Mouse (Mus musculus) forebrain, embryonic 11.5 days (tissue): Measurements from ENCODE around the gene Gak. TPM values are rescaled to one million over a fixed set of nuclear protein-coding genes. Genes with fewer than 3 reads are reported as not detected.
A peak's percentile ranks its signal among the peaks of the same experiment; 100 is the strongest.

Source experiments
- ATAC-seq: fragments of 200-750 bp; cut with Nextera tagmentation; replicated peaks from 2 replicates; pipeline ENCODE4 v1.8.0; 2017; ENCODE audit warnings: moderate TSS enrichment; ENCODE audit not compliant: low FRiP score
- DNase-seq: peaks from one replicate; pipeline ENCODE4 v3.0.0-alpha.2; 2017; ENCODE audit warnings: low spot score
- H3K27ac ChIP-seq: fragments of 300-500 bp; sonication (generic); 2 replicates; pipeline ENCODE4 v1.5.1; 2014; ENCODE audit warnings: low read depth, low read length
- H3K27me3 ChIP-seq: fragments of 300-500 bp; sonication (generic); 2 replicates; pipeline ENCODE4 v1.6.1; 2014; ENCODE audit warnings: mild to moderate bottlenecking, low read length, mixed read lengths; ENCODE audit not compliant: control insufficient read depth, insufficient read depth
- H3K36me3 ChIP-seq: fragments of 300-500 bp; sonication (generic); 2 replicates; pipeline ENCODE4 v1.6.1; 2014; ENCODE audit warnings: mild to moderate bottlenecking, low read length, moderate library complexity, mixed read lengths; ENCODE audit not compliant: control insufficient read depth, insufficient read depth
- H3K4me1 ChIP-seq: fragments of 300-500 bp; sonication (generic); replicated peaks from 2 replicates; pipeline ENCODE4 v1.6.1; 2014; ENCODE audit warnings: low read length, mixed read lengths; ENCODE audit not compliant: control insufficient read depth, insufficient read depth
- H3K4me2 ChIP-seq: fragments of 300-500 bp; sonication (generic); 2 replicates; pipeline ENCODE4 v1.6.1; 2014; ENCODE audit warnings: low read depth, mild to moderate bottlenecking, low read length, moderate library complexity, mixed read lengths; ENCODE audit not compliant: severe bottlenecking
- H3K4me3 ChIP-seq: fragments of 300-500 bp; sonication (generic); 2 replicates; pipeline ENCODE4 v1.5.1; 2014; ENCODE audit warnings: low read depth, low read length
- H3K9ac ChIP-seq: fragments of 300-500 bp; sonication (generic); 2 replicates; pipeline ENCODE4 v1.6.1; 2014; ENCODE audit warnings: low read length
- H3K9me3 ChIP-seq: fragments of 300-500 bp; sonication (generic); 2 replicates; pipeline ENCODE4 v1.6.1; 2016; ENCODE audit warnings: low read length, mixed read lengths; ENCODE audit not compliant: control insufficient read depth
- WGBS: fragments of 180-500 bp; shearing (Covaris S2); extraction: QIAGEN DNeasy Blood & Tissue Kit; methylation state at CpG from one replicate; pipeline ENCODE4 v1.1.7; 2014; 5-methylcytosine and 5-hydroxymethylcytosine counted together
- polyA plus RNA-seq: library from polyadenylated mRNA; unstranded; fragments of >200 nt; fragmentation: Nextera tagmentation; extraction: Ambion mirVana; gene quantifications from 2 replicates; pipeline ENCODE4 v1.2.1, GENCODE M21; 2014

Gak gene
- polyA plus RNA-seq, 1 experiment from 2014 or later, result 51.2 TPM

DNA sequence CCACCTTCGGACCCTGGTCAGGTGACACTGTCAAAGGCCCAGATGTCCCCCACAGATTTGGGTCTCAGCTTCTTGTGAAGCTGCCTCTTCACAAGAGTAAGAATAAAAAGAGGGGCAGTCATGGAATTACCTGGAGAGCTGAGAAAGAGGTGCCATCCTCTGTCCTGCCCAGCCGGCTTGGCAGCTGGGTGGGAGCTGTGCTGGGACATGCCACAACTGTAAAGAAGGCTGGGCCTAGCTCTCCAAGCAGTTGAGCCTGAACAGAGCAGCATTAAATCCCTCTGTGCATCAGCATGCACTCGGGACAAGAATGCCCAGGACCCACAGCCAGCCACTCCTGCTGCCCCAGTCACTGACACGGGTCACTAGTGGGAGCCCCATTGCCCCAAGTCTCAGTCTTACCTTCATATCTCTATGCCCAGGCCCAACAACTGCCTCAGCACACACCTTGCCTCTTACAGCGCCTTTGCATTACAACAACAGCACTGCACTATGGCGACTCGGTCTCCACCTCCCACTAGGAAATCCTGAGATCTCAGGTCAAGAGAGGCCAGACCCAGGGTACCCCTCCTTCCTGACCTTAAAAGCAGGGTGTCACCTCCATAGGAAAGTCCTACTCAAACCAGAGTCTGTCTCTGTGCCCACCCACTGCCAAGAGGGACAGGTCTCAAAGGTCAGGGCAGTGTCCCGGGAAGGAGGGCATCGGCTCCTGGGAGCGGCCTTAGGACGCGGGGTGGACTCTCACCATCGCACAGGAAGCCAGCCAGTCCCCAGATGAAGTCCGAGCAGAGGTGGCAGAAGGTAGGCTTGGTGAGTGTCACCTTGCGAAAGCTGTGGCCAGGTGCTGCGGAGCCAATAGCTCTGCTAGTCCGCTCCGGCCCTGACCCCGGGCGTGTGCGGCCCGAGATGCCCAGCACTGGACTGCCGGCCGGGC is 30.4 kb upstream of the Gak start, which contains the start of gene Idua:
Gene Idua, plus strand, starts transcription at position 634 of the 934 bp plus-strand sequence.
- DNase-seq, result peak; percentile 53
- H3K27ac ChIP-seq, result no peak within 1 kb of the TSS
- H3K27me3 ChIP-seq, result no peaks in the 10 kb centered on the region
- peak; percentile 59 for ATAC-seq
- no peaks in the 10 kb centered on the region; the same call in 1 of the 2 replicates for H3K36me3 ChIP-seq
- no peaks in the 10 kb centered on the region for H3K9me3 ChIP-seq
- H3K4me3 ChIP-seq, result peak within 1 kb of the TSS; percentile 74
- peak within 1 kb of the TSS; percentile 93 for H3K4me2 ChIP-seq
- H3K9ac ChIP-seq, result peak within 1 kb of the TSS; percentile 86
- peaks cover 5% of the 10 kb centered on the region for H3K4me1 ChIP-seq
- WGBS, result 11% methylated on average over 24 of the region's 24 CpGs

DNA sequence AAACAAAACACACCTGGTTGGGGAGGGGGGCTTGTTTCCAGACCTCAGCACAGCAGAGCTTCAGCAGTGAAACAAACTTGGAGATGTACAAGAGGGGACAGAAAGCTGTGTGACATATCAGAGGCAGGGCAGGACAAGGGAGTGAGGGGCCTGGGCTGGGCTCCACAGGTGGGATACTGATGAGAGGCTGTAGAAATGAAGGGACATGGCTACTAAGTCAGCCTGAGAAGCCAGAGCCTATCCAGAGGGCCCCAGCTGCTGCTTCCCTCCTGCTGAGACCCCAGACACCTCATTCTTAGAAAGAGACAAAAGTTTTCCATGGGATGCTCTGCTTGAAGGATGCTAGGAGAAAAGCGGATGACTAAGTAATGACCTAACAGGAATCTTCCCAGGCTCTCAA is 29.1 kb upstream of the Gak start:
- Histone ChIP-seq H3K4me3 (no peak overlapping the region), H3K4me1 (peaks cover 5% of the 10 kb centered on the region), H3K27ac (no peak overlapping the region), H3K9ac (no peak overlapping the region), H3K4me2 (no peak overlapping the region), H3K9me3 (no peaks in the 10 kb centered on the region), H3K27me3 (no peaks in the 10 kb centered on the region), H3K36me3 (peaks cover 5% of the 10 kb centered on the region; the same call in 1 of the 2 replicates)
- DNase-seq, result peak; percentile 30
- 91% methylated on average over 1 of the region's 1 CpGs for WGBS
- ATAC-seq, result no peak

DNA sequence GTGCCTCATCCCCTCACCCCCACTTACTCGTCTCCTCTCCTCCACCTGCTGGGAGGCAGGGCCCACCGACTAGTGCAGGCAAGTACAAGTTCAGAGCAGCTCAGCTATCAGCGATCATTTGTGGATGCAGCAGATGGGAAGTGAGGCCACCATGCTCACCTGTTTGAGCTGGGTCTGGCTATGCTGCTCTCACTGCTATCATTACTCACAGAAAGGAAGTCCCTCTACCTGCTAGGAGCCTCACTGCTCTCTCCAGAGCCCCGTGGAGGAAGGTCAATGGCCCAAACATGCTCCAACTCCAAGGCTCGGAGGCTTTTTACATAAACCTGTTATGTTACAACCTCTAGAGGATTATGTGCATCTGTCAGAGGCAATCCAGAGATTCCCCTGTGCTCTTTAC is 27.9 kb upstream of the Gak start:
- DNase-seq (peak; percentile 33), ATAC-seq (no peak)
- no peak overlapping the region for H3K9ac ChIP-seq
- H3K4me1 ChIP-seq, result peaks cover 5% of the 10 kb centered on the region
- no peak overlapping the region for H3K27ac ChIP-seq
- no peaks in the 10 kb centered on the region for H3K9me3 ChIP-seq
- H3K4me3 ChIP-seq, result no peak overlapping the region
- peaks cover 5% of the 10 kb centered on the region; the same call in 1 of the 2 replicates for H3K36me3 ChIP-seq
- WGBS, result 83% methylated on average over 5 of the region's 5 CpGs
- H3K27me3 ChIP-seq, result no peaks in the 10 kb centered on the region
- H3K4me2 ChIP-seq, result no peak overlapping the region

DNA sequence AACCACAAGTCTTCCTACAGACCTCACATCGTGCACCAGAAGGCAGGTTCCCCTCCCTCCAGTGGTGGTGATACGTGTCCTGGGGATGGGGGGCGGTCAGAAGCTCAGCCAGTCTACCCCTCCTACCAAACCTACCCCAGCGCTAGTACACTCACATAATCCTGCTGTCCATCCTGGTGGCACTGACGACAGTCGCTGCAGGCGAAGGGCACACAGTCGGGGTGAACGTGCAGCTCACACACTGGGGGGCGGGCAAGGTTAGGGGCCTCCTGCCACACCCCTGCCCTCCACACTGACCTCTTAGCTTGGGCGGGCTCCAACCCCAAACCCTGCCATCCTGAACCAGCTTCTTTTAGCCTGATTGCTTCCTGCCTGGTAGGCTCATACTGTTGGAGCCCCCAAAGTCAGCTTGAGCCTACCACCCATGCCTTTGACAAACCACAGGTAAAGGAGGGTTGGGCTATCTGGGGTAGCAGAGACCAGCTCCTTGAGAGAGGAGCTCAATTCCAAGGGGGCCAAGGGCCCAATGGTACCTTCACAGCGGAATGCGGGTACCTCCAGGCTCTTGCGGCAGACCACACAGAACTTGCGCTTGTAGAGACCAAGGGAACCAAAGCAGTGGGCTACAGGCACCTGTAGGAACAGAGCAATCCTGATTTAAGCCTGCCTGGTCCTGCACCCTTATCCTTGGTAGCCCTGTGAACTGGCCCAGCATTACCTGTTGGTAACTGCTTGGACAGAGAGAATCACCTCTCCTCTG is 26.5 kb upstream of the Gak start:
- DNase-seq (peak; percentile 44), ATAC-seq (no peak)
- H3K4me2 ChIP-seq, result no peak overlapping the region
- no peak overlapping the region for H3K4me3 ChIP-seq
- peaks cover 5% of the 10 kb centered on the region for H3K4me1 ChIP-seq
- 91% methylated on average over 15 of the region's 15 CpGs for WGBS
- no peak overlapping the region for H3K9ac ChIP-seq
- H3K36me3 ChIP-seq, result peaks cover 5% of the 10 kb centered on the region; the same call in 1 of the 2 replicates
- H3K9me3 ChIP-seq, result no peaks in the 10 kb centered on the region
- no peak overlapping the region for H3K27ac ChIP-seq
- H3K27me3 ChIP-seq, result no peaks in the 10 kb centered on the region

GRCm38 (mm10) chr5:108655381-108655780 is 25.8 kb upstream of the Gak start:
- H3K4me2 ChIP-seq, result no peak overlapping the region
- H3K4me1 ChIP-seq, result peaks cover 5% of the 10 kb centered on the region
- 93% methylated on average over 9 of the region's 9 CpGs for WGBS
- no peak overlapping the region for H3K27ac ChIP-seq
- H3K4me3 ChIP-seq, result no peak overlapping the region
- no peak for ATAC-seq
- DNase-seq, result peak; percentile 43
- H3K36me3 ChIP-seq, result peaks cover 5% of the 10 kb centered on the region; the same call in 1 of the 2 replicates
- H3K9ac ChIP-seq, result no peak overlapping the region
- H3K9me3 ChIP-seq, result no peaks in the 10 kb centered on the region
- no peaks in the 10 kb centered on the region for H3K27me3 ChIP-seq

- DNase-seq (peak; percentile 41), ATAC-seq (no peak)
- no peak overlapping the region for H3K9ac ChIP-seq
- H3K27me3 ChIP-seq, result no peaks in the 10 kb centered on the region
- no peaks in the 10 kb centered on the region; the same call in 1 of the 2 replicates for H3K4me1 ChIP-seq
- WGBS, result 95% methylated on average over 10 of the region's 10 CpGs
- no peaks in the 10 kb centered on the region for H3K9me3 ChIP-seq
- H3K4me3 ChIP-seq, result no peak overlapping the region
- H3K36me3 ChIP-seq, result peaks cover 5% of the 10 kb centered on the region; the same call in 1 of the 2 replicates
- no peak overlapping the region for H3K27ac ChIP-seq
- no peak overlapping the region for H3K4me2 ChIP-seq
Measured at GRCm38 (mm10) chr5:108654444-108654990, 25.0 kb upstream of the Gak start.

DNA sequence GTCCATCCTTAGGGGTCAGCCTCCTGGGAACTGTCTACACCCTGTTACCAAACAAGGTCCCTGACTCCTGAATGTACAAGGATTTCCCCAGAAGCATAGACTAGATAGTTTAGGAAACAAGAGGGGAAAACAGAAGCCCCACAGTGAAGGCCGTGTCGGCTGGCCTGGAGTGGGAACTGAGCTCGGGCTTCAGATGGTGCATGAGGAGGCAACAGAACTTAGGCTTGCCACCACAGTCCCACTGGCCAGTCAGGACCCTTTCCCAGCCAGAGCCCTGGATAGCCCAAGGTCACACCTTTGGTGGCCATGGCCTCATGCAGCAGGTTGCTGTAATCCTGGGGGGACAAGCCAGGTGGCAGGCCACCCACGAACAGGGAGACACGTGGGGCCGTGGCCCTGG is 23.8 kb upstream of the Gak start:
- whole genome bisulfite sequencing, result 88% methylated on average over 6 of the region's 6 CpGs
- Histone ChIP-seq H3K4me1 (no peaks in the 10 kb centered on the region), H3K9me3 (no peaks in the 10 kb centered on the region), H3K4me3 (no peak overlapping the region), H3K27ac (no peak overlapping the region), H3K4me2 (no peak overlapping the region), H3K9ac (no peak overlapping the region), H3K27me3 (no peaks in the 10 kb centered on the region), H3K36me3 (peaks cover 8% of the 10 kb centered on the region; the same call in 1 of the 2 replicates)
- ATAC-seq, result no peak
- DNase-seq, result peak; percentile 47

GRCm38 (mm10) chr5:108651823-108652222 is 22.3 kb upstream of the Gak start:
- no peak overlapping the region for H3K4me2 ChIP-seq
- peaks cover 8% of the 10 kb centered on the region; the same call in 1 of the 2 replicates for H3K36me3 ChIP-seq
- WGBS, result 63% methylated on average over 1 of the region's 1 CpGs
- no peak overlapping the region for H3K9ac ChIP-seq
- no peaks in the 10 kb centered on the region for H3K27me3 ChIP-seq
- peak; percentile 62; the same call in 1 of the 2 replicates for ATAC-seq
- H3K4me1 ChIP-seq, result no peaks in the 10 kb centered on the region
- H3K9me3 ChIP-seq, result no peaks in the 10 kb centered on the region
- no peak overlapping the region for H3K4me3 ChIP-seq
- peak; percentile 66 for DNase-seq
- no peak overlapping the region for H3K27ac ChIP-seq
